ENCODE assay signal across 8 mouse cellular contexts in the genomic region with DNA sequence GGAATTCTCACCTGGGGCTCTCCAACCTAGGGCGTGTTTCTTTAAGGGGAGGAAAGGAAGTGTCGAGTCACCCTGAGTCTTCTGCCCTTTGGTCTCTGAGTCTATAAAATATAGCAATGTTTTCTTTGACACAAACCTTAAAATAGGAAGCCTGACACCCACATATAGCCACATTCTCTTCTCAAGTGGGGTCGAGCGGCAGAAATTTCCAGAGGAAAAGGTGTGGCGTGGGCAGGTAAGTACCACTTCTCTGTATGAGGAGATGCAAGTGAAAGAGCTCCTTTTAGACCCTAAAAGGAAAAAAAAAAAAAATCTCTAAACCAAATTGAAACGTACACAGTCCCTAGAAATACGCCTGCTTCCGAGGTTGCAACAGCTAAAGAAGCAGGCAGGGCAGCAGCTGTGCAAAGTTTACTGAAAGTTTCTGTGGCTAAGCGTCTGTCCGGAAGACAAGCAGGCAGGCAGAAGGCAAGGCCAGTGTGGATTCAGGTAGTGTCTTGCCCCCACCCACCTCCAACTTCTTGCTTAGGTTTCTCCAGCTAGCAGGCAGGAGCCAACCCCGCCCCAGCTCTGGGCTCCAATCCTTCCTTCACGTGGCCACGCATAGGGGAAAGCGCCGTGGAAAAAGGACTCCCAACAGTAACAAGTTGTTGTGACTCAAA.
DNase-seq lines count a peak whose midpoint lies in the region; ATAC-seq and TF ChIP-seq lines count a peak whose summit lies in the region.

No protein-coding gene starts in this region.

- no peak for DNase-seq in layer of hippocampus, adult 2 months (ENCODE audit: low spot score in 2 of 2)
- no peak for DNase-seq in layer of hippocampus, adult 11-12 months (ENCODE audit: low spot score)
- DNase-seq in R1 (ENCODE audit: low read depth, low spot score) = peak; percentile 90
- peak; percentile 61 for DNase-seq in forelimb bud, embryonic 11.5 days (ENCODE audit: low read depth, low spot score)
- DNase-seq in cerebellum, adult 2 months = no peak
- DNase-seq in right cerebral cortex, postnatal 4 days = no peak

- H3K4me3 ChIP-seq in layer of hippocampus, adult 2 months = peak overlapping the region; percentile 64
- H3K4me3 ChIP-seq in limb, embryonic 15.5 days = peak overlapping the region; percentile 69
- peak overlapping the region; percentile 47 for H3K4me3 ChIP-seq in neural tube, embryonic 14.5 days (ENCODE audit: low read depth, low read length)
- no peak overlapping the region for H3K4me3 ChIP-seq in cerebellum, adult 2 months (replicated peaks; ENCODE audit: insufficient read depth, low read depth, low read length)

- WGBS in limb, embryonic 15.5 days = 10% methylated on average over 15 of the region's 15 CpGs
- 20% methylated on average over 15 of the region's 15 CpGs for WGBS in neural tube, embryonic 14.5 days
- 36% methylated on average over 15 of the region's 15 CpGs for WGBS in cerebellum, adult 2 months

- peaks cover 31% of the 10 kb centered on the region for H3K4me1 ChIP-seq in limb, embryonic 15.5 days
- H3K4me1 ChIP-seq in neural tube, embryonic 14.5 days (ENCODE audit: control insufficient read depth, insufficient read depth, low read length) = peaks cover 4% of the 10 kb centered on the region; the same call in 1 of the 2 replicates
- H3K4me1 ChIP-seq in cerebellum, adult 2 months (ENCODE audit: control insufficient read depth, insufficient read depth, low read length) = no peaks in the 10 kb centered on the region

- H3K9ac ChIP-seq in limb, embryonic 15.5 days = peak overlapping the region; percentile 75
- H3K9ac ChIP-seq in neural tube, embryonic 14.5 days (replicated peaks; ENCODE audit: low read depth, low read length) = peak overlapping the region; percentile 52

- no peak for TF ChIP-seq POLR2A in cerebellum, adult 2 months (IDR thresholded peaks at IDR 0.05; ENCODE audit: borderline replicate concordance, insufficient read depth, low read length)

- H3K27me3 ChIP-seq in limb, embryonic 15.5 days = no peaks in the 10 kb centered on the region
- H3K27me3 ChIP-seq in neural tube, embryonic 14.5 days (ENCODE audit: control insufficient read depth, insufficient read depth, low read length) = no peaks in the 10 kb centered on the region
- H3K27me3 ChIP-seq in cerebellum, adult 2 months (ENCODE audit: control insufficient read depth, insufficient read depth, low read length) = no peaks in the 10 kb centered on the region

- H3K27ac ChIP-seq in layer of hippocampus, adult 2 months = peak overlapping the region; percentile 75
- peak overlapping the region; percentile 96 for H3K27ac ChIP-seq in limb, embryonic 15.5 days
- peak overlapping the region; percentile 64; the same call in 1 of the 2 replicates for H3K27ac ChIP-seq in neural tube, embryonic 14.5 days (ENCODE audit: low read depth, low read length)
- no peak overlapping the region for H3K27ac ChIP-seq in cerebellum, adult 2 months (ENCODE audit: insufficient read depth, low read length)

- TF ChIP-seq CTCF in layer of hippocampus, adult 2 months (conservative IDR thresholded peaks at IDR 0.05) = no peak
- TF ChIP-seq CTCF in cerebellum, adult 2 months (IDR thresholded peaks at IDR 0.05; ENCODE audit: borderline replicate concordance, insufficient read depth, low read depth, low read length) = no peak

- H3K36me3 ChIP-seq in limb, embryonic 15.5 days = no peaks in the 10 kb centered on the region
- no peaks in the 10 kb centered on the region for H3K36me3 ChIP-seq in neural tube, embryonic 14.5 days (ENCODE audit: control insufficient read depth, insufficient read depth, low read length)

- peak; percentile 35; the same call in 1 of the 2 replicates for ATAC-seq in limb, embryonic 15.5 days (ENCODE audit: insufficient number of reproducible peaks, low FRiP score, low TSS enrichment, low read depth)
- ATAC-seq in neural tube, embryonic 14.5 days (ENCODE audit: low read depth) = 0 out of 2 replicates have a peak, but pooled peaks have one; percentile 7

- H3K9me3 ChIP-seq in limb, embryonic 15.5 days = no peaks in the 10 kb centered on the region
- no peaks in the 10 kb centered on the region for H3K9me3 ChIP-seq in neural tube, embryonic 14.5 days (ENCODE audit: control insufficient read depth, low read length)

- peak overlapping the region; percentile 87 for H3K4me2 ChIP-seq in limb, embryonic 15.5 days
- peak overlapping the region; percentile 94 for H3K4me2 ChIP-seq in neural tube, embryonic 14.5 days (ENCODE audit: low read depth, low read length)

Comparison
In these comparisons a context has a peak if more than half of its experiments do, and no peak if none do; other contexts are left out.
1. DNase-seq: peak in R1 (single experiment) and forelimb bud, embryonic 11.5 days (single experiment); none in layer of hippocampus, adult 2 months (0 of 2), layer of hippocampus, adult 11-12 months (single experiment), cerebellum, adult 2 months (0 of 2) and right cerebral cortex, postnatal 4 days (single experiment).